Mouse (Mus musculus): ENCODE measurements around the gene Gbp3. TPM values are rescaled to one million over a fixed set of nuclear protein-coding genes. Genes with fewer than 3 reads are reported as not detected.

The Gbp3 gene
- polyA plus RNA-seq, 1 experiment from 2014 or later, result 1.4 TPM

- Histone ChIP-seq H3K4me2 (ENCODE audit: low read depth, low read length) (no peak overlapping the region), H3K36me3 (ENCODE audit: control insufficient read depth, insufficient read depth) (no peaks in the 10 kb centered on the region), H3K27me3 (ENCODE audit: control insufficient read depth, insufficient read depth, low read depth, low read length) (no peaks in the 10 kb centered on the region), H3K4me1 (ENCODE audit: control insufficient read depth, low read depth, low read length) (no peaks in the 10 kb centered on the region), H3K9me3 (replicated peaks; ENCODE audit: control insufficient read depth, low read length) (no peaks in the 10 kb centered on the region), H3K27ac (ENCODE audit: low read length) (no peak overlapping the region), H3K4me3 (ENCODE audit: low read depth, low read length) (no peak overlapping the region), H3K9ac (ENCODE audit: low read depth, low read length) (no peak overlapping the region)
- no peak for ATAC-seq (ENCODE audit: low read depth)
- 39% methylated on average over 3 of the region's 3 CpGs for WGBS (ENCODE audit: insufficient replicate concordance)
Observed at GRCm38 (mm10) chr3:142577108-142577507, 17.3 kb downstream of the Gbp3 start.

GRCm38 (mm10) chr3:142578342-142578741, 18.5 kb downstream of the Gbp3 start:
- Histone ChIP-seq H3K4me3 (ENCODE audit: low read depth, low read length) (no peak overlapping the region), H3K27me3 (ENCODE audit: control insufficient read depth, insufficient read depth, low read depth, low read length) (no peaks in the 10 kb centered on the region), H3K9ac (ENCODE audit: low read depth, low read length) (no peak overlapping the region), H3K36me3 (ENCODE audit: control insufficient read depth, insufficient read depth) (no peaks in the 10 kb centered on the region), H3K4me2 (ENCODE audit: low read depth, low read length) (no peak overlapping the region), H3K9me3 (replicated peaks; ENCODE audit: control insufficient read depth, low read length) (no peaks in the 10 kb centered on the region), H3K27ac (ENCODE audit: low read length) (no peak overlapping the region), H3K4me1 (ENCODE audit: control insufficient read depth, low read depth, low read length) (no peaks in the 10 kb centered on the region)
- no peak for ATAC-seq (ENCODE audit: low read depth)
- WGBS (ENCODE audit: insufficient replicate concordance), result 56% methylated on average over 4 of the region's 4 CpGs

GRCm38 (mm10) chr3:142583067-142583466, 23.2 kb downstream of the Gbp3 start:
- no peak overlapping the region for H3K9ac ChIP-seq (ENCODE audit: low read depth, low read length)
- H3K4me3 ChIP-seq (ENCODE audit: low read depth, low read length), result no peak overlapping the region
- H3K4me2 ChIP-seq (ENCODE audit: low read depth, low read length), result no peak overlapping the region
- WGBS (ENCODE audit: insufficient replicate concordance), result 63% methylated on average over 4 of the region's 4 CpGs
- no peak for ATAC-seq (ENCODE audit: low read depth)
- no peak overlapping the region for H3K27ac ChIP-seq (ENCODE audit: low read length)
- H3K9me3 ChIP-seq (replicated peaks; ENCODE audit: control insufficient read depth, low read length), result no peaks in the 10 kb centered on the region
- H3K4me1 ChIP-seq (ENCODE audit: control insufficient read depth, low read depth, low read length), result no peaks in the 10 kb centered on the region
- H3K36me3 ChIP-seq (ENCODE audit: control insufficient read depth, insufficient read depth), result no peaks in the 10 kb centered on the region
- no peaks in the 10 kb centered on the region for H3K27me3 ChIP-seq (ENCODE audit: control insufficient read depth, insufficient read depth, low read depth, low read length)

- Histone ChIP-seq H3K36me3 (ENCODE audit: control insufficient read depth, insufficient read depth) (no peaks in the 10 kb centered on the region), H3K4me3 (ENCODE audit: low read depth, low read length) (no peak overlapping the region)
Observed at GRCm38 (mm10) chr3:142587386-142587785, 27.6 kb downstream of the Gbp3 start.

GRCm38 (mm10) chr3:142588888-142589287, 29.1 kb downstream of the Gbp3 start:
- Histone ChIP-seq H3K4me2 (ENCODE audit: low read depth, low read length) (no peak overlapping the region), H3K4me3 (ENCODE audit: low read depth, low read length) (no peak overlapping the region), H3K36me3 (ENCODE audit: control insufficient read depth, insufficient read depth) (no peaks in the 10 kb centered on the region), H3K27ac (ENCODE audit: low read length) (no peak overlapping the region), H3K9me3 (replicated peaks; ENCODE audit: control insufficient read depth, low read length) (no peaks in the 10 kb centered on the region), H3K27me3 (ENCODE audit: control insufficient read depth, insufficient read depth, low read depth, low read length) (no peaks in the 10 kb centered on the region), H3K4me1 (ENCODE audit: control insufficient read depth, low read depth, low read length) (no peaks in the 10 kb centered on the region), H3K9ac (ENCODE audit: low read depth, low read length) (no peak overlapping the region)
- no peak for ATAC-seq (ENCODE audit: low read depth)
- 46% methylated on average over 2 of the region's 2 CpGs for WGBS (ENCODE audit: insufficient replicate concordance)

More at GRCm38 (mm10) chr3:142587386-142587785, 27.6 kb downstream of the Gbp3 start:
- H3K27me3 ChIP-seq (ENCODE audit: control insufficient read depth, insufficient read depth, low read depth, low read length), result no peaks in the 10 kb centered on the region
- no peak overlapping the region for H3K27ac ChIP-seq (ENCODE audit: low read length)
- ATAC-seq (ENCODE audit: low read depth), result no peak
- no peaks in the 10 kb centered on the region for H3K9me3 ChIP-seq (replicated peaks; ENCODE audit: control insufficient read depth, low read length)
- H3K4me1 ChIP-seq (ENCODE audit: control insufficient read depth, low read depth, low read length), result no peaks in the 10 kb centered on the region
- H3K4me2 ChIP-seq (ENCODE audit: low read depth, low read length), result no peak overlapping the region
- H3K9ac ChIP-seq (ENCODE audit: low read depth, low read length), result no peak overlapping the region

GRCm38 (mm10) chr3:142590431-142591067, 30.7 kb downstream of the Gbp3 start:
- no peaks in the 10 kb centered on the region for H3K36me3 ChIP-seq (ENCODE audit: control insufficient read depth, insufficient read depth)
- no peaks in the 10 kb centered on the region for H3K9me3 ChIP-seq (replicated peaks; ENCODE audit: control insufficient read depth, low read length)
- no peak overlapping the region for H3K4me2 ChIP-seq (ENCODE audit: low read depth, low read length)
- H3K4me3 ChIP-seq (ENCODE audit: low read depth, low read length), result no peak overlapping the region
- 51% methylated on average over 4 of the region's 4 CpGs for WGBS (ENCODE audit: insufficient replicate concordance)
- H3K9ac ChIP-seq (ENCODE audit: low read depth, low read length), result no peak overlapping the region
- no peak for ATAC-seq (ENCODE audit: low read depth)
- no peaks in the 10 kb centered on the region for H3K27me3 ChIP-seq (ENCODE audit: control insufficient read depth, insufficient read depth, low read depth, low read length)
- H3K27ac ChIP-seq (ENCODE audit: low read length), result no peak overlapping the region
- H3K4me1 ChIP-seq (ENCODE audit: control insufficient read depth, low read depth, low read length), result no peaks in the 10 kb centered on the region

- no peaks in the 10 kb centered on the region for H3K4me1 ChIP-seq (ENCODE audit: control insufficient read depth, low read depth, low read length)
- H3K4me2 ChIP-seq (ENCODE audit: low read depth, low read length), result no peak within 1 kb of the TSS
- no peaks in the 10 kb centered on the region for H3K27me3 ChIP-seq (ENCODE audit: control insufficient read depth, insufficient read depth, low read depth, low read length)
- H3K9me3 ChIP-seq (replicated peaks; ENCODE audit: control insufficient read depth, low read length), result no peaks in the 10 kb centered on the region
- WGBS (ENCODE audit: insufficient replicate concordance), result 51% methylated on average over 1 of the region's 1 CpGs
- H3K36me3 ChIP-seq (ENCODE audit: control insufficient read depth, insufficient read depth), result no peaks in the 10 kb centered on the region
- H3K27ac ChIP-seq (ENCODE audit: low read length), result no peak within 1 kb of the TSS
- no peak for ATAC-seq (ENCODE audit: low read depth)
- no peak within 1 kb of the TSS for H3K9ac ChIP-seq (ENCODE audit: low read depth, low read length)
- H3K4me3 ChIP-seq (ENCODE audit: low read depth, low read length), result no peak within 1 kb of the TSS
Observed at GRCm38 (mm10) chr3:142594547-142594946, 34.7 kb downstream of the Gbp3 start, which contains the start of gene Gbp2b. Gbp2b (plus strand) TSS chr3:142594847.

GRCm38 (mm10) chr3:142597923-142598322, 38.1 kb downstream of the Gbp3 start:
- H3K4me1 ChIP-seq (ENCODE audit: control insufficient read depth, low read depth, low read length), result no peaks in the 10 kb centered on the region
- no peak overlapping the region for H3K4me2 ChIP-seq (ENCODE audit: low read depth, low read length)
- H3K4me3 ChIP-seq (ENCODE audit: low read depth, low read length), result no peak overlapping the region
- H3K27ac ChIP-seq (ENCODE audit: low read length), result no peak overlapping the region
- ATAC-seq (ENCODE audit: low read depth), result no peak
- no peaks in the 10 kb centered on the region for H3K9me3 ChIP-seq (replicated peaks; ENCODE audit: control insufficient read depth, low read length)
- H3K27me3 ChIP-seq (ENCODE audit: control insufficient read depth, insufficient read depth, low read depth, low read length), result no peaks in the 10 kb centered on the region
- H3K36me3 ChIP-seq (ENCODE audit: control insufficient read depth, insufficient read depth), result no peaks in the 10 kb centered on the region
- H3K9ac ChIP-seq (ENCODE audit: low read depth, low read length), result no peak overlapping the region
- 47% methylated on average over 3 of the region's 3 CpGs for WGBS (ENCODE audit: insufficient replicate concordance)

- Histone ChIP-seq H3K9ac (ENCODE audit: low read depth, low read length) (no peak overlapping the region), H3K4me2 (ENCODE audit: low read depth, low read length) (no peak overlapping the region)
- ATAC-seq (ENCODE audit: low read depth), result no peak
Observed at GRCm38 (mm10) chr3:142601675-142602074, 41.8 kb downstream of the Gbp3 start.

More at GRCm38 (mm10) chr3:142601675-142602074, 41.8 kb downstream of the Gbp3 start:
- Histone ChIP-seq H3K4me3 (ENCODE audit: low read depth, low read length) (no peak overlapping the region), H3K36me3 (ENCODE audit: control insufficient read depth, insufficient read depth) (no peaks in the 10 kb centered on the region), H3K27ac (ENCODE audit: low read length) (no peak overlapping the region), H3K4me1 (ENCODE audit: control insufficient read depth, low read depth, low read length) (no peaks in the 10 kb centered on the region), H3K27me3 (ENCODE audit: control insufficient read depth, insufficient read depth, low read depth, low read length) (no peaks in the 10 kb centered on the region), H3K9me3 (replicated peaks; ENCODE audit: control insufficient read depth, low read length) (no peaks in the 10 kb centered on the region)
